Mouse (Mus musculus) spleen, postnatal 36 days (tissue): ENCODE measurements at regions not wholly inside any gene's neighbourhood (a gene's known extent, or its start where the extent isn't known, plus 50 kb on each side); places are given as distances from the start of the nearest gene placed in this dataset.

Experiments used
- DNase-seq, 2 experiments: peaks; one replicate each; pipeline ENCODE4 v3.0.0; 2022; ENCODE audit warnings: low spot score in 2 of 2, mixed read lengths in 1 of 2

- DNase-seq, result no peak
Measured at GRCm38 (mm10) chr7:128834894-128835293, 90.2 kb downstream of the Sec23ip start.

DNA sequence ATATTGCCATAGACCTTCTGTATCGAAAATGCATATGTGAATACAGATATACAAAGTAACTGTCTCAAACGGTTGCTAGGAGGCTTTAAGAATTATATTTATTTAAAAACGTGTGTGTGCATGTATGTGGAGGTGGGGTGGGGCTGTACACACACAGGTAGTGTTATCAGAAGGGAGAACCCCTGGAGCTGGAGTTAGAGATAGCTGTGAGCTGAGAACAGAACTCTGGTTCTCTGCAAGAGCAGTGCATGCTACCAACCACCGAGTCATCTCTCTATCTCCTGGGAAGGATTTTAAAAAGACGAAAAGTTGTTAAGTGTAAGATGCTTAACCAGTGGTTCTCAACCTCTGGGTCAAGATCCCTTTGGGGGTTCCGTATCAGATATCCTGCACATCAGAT lies 91.7 kb downstream of the Sec23ip start:
- DNase-seq, result no peak

DNA sequence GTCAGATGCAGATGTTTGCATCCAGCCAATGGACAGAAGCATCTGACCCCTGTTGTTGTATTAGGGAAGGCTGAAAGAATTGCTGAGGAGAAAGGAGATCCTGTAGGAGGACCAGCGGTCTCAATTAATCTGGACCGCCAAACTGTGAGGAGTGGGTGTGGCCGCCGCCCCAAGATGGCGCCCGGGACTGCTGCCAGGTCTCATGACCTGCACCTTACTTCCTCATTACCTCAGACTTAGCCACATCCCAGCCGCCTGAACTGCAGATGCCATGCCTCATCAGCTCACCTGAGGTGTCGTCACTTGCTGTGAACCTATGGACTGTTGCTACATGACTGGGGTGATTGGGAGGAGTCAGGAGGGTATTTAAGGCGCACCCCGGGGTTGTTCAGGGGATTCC lies 97.8 kb downstream of the Sec23ip start:
- DNase-seq, result no peak

DNA sequence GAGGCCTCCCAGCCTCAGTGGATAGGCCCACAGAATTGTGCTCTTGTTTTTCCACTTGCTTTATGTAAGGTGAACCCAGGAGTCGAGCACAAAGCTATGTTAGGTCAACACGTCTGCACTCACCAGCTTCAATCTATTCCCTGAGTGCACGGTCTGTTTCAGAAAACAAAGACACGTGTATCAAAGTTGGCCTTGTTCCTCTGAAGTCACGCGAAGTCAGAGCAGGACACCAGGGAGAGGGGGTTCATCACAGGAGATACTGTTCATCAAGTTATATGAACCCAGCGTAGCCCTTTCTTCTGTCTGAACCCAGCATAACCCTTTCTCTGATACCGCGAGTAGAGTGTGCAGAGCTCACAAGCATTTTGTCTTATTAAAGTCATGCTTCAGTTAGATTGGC lies 98.8 kb downstream of the Sec23ip start:
- DNase-seq, result no peak

DNA sequence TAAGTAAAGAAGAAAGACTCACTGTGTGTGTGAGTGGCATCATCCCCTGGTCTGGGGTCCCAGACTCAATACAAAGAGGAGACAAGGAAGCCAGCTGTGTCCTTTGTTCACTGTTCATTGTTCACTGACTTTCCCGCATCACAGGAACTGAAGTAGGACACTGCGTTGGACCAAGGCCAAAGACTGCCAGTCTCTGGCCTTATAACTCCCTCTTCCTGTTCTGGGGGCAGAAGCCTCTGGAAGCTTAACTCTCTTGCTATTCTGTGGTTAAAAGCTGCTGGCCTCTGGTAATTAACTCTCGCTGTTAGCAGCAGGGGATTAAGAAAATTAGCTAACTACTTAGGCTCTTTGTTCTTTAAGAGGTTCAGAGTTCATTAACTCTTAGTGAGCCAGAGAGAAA lies 104.5 kb downstream of the Sec23ip start:
- DNase-seq, result no peak

GRCm38 (mm10) chr7:128854193-128854592 lies 109.5 kb downstream of the Sec23ip start:
- no peak for DNase-seq

GRCm38 (mm10) chr7:128854690-128855343 lies 110.1 kb downstream of the Sec23ip start:
- DNase-seq, result peak; percentile 1 to 9

DNA sequence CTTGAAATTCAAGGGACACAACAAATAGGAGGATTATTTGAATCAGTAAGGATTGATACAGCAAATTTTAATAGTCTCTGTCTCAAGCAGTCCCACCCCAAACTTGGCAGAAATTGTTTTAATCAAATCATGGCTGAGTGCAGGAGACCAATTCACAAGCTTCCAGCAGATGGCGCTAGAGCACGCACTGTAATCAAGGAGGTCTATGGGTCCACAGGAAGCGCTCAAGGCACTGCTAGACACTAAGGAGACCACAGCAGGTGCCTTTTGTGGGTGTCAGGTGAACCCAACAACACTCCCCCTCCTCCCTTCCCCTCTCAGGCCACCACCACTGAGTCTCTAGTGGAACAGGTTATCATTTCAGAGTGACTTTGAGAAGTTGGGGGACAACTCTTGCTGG lies 115.4 kb downstream of the Sec23ip start:
- no peak for DNase-seq

DNA sequence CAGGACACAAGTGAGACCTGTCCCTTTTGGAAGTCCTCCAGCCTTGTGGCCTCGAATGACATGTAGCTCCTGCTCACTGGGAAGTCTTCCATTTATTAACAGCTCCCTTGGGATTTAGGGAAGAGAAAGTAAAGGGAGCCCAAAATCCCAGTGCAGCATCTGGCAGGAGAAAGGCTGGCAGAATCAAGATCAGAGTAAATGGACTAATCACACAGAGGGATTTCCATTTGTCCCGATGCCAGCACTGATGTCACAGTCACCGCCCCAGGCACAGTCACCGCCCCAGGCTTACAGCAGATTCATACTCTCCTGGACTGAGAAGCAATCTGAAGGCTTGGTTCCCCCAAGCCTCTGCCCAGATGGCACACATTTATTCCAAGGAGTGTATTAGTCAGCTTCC lies 116.0 kb downstream of the Sec23ip start:
- no peak for DNase-seq

DNA sequence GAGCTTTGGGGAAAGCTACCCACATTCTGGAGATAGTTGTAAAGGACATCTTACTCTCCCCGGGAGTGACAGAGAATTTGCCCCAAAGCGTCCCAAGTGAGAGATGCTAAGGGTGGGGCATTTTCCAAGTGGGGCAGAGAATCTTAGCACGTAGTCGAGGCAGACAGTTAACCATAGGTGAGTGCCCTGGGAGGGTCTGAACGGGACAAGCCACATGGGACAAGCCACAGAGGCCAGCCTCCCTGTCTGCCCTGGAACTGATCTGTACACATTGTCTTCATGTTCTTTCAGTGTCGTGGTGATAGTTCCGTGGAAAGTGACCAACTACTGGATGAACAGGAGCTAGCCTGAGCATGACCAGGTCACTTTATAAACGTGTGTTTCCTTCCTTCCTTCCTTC lies 116.6 kb downstream of the Sec23ip start:
- DNase-seq, result no peak

- no peak for DNase-seq
Measured at GRCm38 (mm10) chr7:128868799-128869198, 124.1 kb downstream of the Sec23ip start.

GRCm38 (mm10) chr7:128884015-128884414 lies 139.3 kb downstream of the Sec23ip start:
- no peak for DNase-seq

GRCm38 (mm10) chr7:128885551-128885950 lies 140.8 kb downstream of the Sec23ip start:
- no peak for DNase-seq

GRCm38 (mm10) chr7:128910134-128910533 lies 165.4 kb downstream of the Sec23ip start:
- no peak for DNase-seq

GRCm38 (mm10) chr7:128937976-128938730 lies 193.4 kb downstream of the Sec23ip start:
- DNase-seq, result no peak

- no peak for DNase-seq
Measured at GRCm38 (mm10) chr7:128960575-128960974, 215.8 kb downstream of the Sec23ip start.

DNA sequence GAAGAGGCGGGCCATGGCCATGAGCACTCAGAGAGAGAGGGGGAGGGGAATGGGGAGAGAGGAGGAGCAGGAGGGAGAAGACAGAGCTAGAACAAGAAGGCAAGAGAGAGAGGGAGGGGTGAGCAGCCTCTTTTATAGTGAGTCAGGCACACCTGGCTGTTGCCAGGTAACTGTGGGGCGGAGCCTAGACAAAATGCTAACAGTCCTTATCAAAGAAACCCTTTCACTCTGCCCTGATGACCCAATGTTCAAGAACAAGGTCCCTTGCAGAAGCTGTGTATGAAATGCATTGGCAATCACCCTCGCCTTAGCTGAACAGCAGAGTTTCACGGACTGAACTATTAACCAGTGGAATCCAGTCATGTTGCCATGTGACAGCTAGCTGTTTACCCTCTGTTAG lies 235.2 kb downstream of the Sec23ip start:
- DNase-seq, result no peak

DNA sequence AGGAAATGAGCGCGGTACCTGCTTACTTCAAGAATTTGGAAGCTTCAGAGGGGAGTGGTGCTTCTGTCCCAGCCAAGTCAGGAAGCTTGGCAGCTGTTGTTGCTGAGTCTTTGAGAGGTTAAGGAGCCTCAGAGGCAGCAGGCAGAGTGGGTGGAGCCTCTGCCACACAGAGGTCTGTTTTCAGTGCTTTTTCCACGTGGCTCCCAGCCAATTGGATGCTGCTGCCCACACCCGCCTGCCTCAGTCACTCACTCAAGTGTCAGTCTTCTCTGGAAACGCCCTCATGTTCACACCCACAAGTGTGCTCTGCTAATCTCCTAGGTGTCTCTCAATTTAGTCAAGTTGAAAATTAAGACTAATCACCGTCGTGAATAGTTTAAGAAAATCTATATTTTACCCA lies 236.1 kb downstream of the Sec23ip start:
- DNase-seq, result no peak

GRCm38 (mm10) chr7:128998759-128999158 lies 254.0 kb downstream of the Sec23ip start:
- no peak for DNase-seq

GRCm38 (mm10) chr7:129002419-129002818 lies 254.4 kb upstream of the Plpp4 start:
- DNase-seq, result no peak

DNA sequence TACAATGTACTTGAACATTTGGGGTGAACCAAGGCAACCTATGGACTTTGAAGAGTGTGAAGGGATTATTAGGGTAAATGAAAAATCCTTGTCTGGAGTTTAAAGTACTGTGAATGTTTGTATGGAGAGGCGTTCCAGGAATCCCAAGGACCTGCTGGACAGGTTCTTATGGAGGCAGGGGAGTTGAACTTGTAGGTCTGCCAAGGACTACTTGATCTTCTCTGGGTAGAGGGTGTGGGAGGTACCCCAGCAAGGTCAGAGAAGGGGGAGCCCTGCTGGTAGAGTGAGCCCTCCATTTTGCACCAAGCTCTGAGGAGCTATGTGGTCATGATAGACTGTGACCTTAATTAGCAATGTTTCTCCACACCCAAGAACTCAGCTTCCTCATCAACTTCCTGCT lies 253.7 kb upstream of the Plpp4 start:
- no peak for DNase-seq

DNA sequence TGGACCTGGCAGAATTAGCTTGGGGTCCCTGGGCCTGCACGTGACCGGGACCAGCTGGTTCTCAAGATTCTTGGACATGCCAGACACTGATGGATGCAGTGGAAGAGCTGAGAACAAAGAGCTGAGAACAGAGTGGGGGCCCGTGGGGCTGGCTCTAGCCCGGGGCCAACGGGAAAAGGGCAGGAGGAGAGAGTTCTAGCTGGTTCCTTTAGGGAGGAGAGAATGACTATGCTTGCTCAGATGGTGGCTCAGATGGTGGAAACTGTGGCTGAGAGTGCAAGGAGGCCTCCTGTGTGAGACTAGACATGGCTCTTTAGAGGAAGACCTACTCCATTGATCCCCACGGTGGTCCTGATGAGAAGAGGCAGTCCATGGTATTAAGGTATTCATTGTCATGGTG lies 240.5 kb upstream of the Plpp4 start:
- DNase-seq, result no peak

- no peak for DNase-seq
Measured at GRCm38 (mm10) chr7:129027116-129027515, 229.7 kb upstream of the Plpp4 start.

- DNase-seq, result no peak
Measured at GRCm38 (mm10) chr7:129048023-129048422, 208.8 kb upstream of the Plpp4 start.
